Mouse (Mus musculus) layer of hippocampus, adult 8-10 months (tissue): Measurements from ENCODE around the gene Sec23ip. TPM values are rescaled to one million over a fixed set of nuclear protein-coding genes. Genes with fewer than 3 reads are reported as not detected.
"Not testable (repeated sequence)": the region's sequence is repeated elsewhere in the genome, so short reads cannot be mapped to it uniquely, and the experiment has no call there.

Experiments used
- DNase-seq, 2 experiments: peaks; one replicate each; pipeline ENCODE4 v3.0.0; 2022; ENCODE audit warnings: low spot score in 2 of 2
- total RNA-seq, 4 experiments: library from RNA; stranded (reverse); gene quantifications; 2 replicates each; pipeline ENCODE4 v1.2.4; 2022

Sec23ip gene
- 10 to 100 TPM; 44.5 to 65.8 (median 54.9) TPM for total RNA-seq

DNA sequence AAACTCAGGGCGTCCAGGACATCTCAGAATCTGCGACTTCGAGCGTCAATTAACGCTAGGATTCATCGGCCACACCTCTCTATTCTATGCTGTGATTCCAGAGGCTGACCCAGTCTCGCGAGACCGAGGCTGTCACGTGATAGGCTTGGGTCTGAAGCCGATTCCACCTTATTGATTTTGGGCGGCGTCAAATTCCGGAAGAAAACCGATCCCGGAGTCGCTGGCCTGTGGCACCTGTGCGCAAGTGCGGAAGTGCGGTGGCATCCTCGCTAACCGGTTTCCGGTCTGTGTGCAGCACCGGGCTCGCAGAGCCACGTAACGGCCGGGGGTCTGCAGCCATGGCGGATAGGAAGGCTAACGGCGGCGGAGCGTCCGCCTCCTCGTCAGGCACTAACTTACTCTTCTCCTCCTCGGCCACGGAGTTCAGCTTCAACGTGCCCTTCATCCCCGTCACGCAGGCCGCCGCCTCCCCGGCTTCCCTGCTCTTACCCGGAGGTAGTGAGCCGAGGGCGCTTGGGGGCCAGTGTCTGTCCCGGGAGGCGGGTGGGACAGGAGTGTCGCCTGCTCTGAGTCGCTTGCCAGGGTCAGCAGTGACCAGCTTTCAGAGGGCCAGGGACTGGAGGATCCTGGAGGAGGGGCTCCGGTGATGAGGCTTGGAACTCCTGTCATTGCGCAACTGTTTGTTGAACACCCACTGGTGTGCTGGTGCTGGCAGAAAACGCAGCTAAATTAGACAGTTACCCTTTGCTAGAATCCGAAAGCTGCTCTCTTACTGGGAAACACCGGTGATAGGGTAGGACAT is at the start of gene Sec23ip:
Gene Sec23ip (plus strand): TSS at position 260 of the 802 bp plus-strand sequence.
- DNase-seq, result peak; percentile 99

DNA sequence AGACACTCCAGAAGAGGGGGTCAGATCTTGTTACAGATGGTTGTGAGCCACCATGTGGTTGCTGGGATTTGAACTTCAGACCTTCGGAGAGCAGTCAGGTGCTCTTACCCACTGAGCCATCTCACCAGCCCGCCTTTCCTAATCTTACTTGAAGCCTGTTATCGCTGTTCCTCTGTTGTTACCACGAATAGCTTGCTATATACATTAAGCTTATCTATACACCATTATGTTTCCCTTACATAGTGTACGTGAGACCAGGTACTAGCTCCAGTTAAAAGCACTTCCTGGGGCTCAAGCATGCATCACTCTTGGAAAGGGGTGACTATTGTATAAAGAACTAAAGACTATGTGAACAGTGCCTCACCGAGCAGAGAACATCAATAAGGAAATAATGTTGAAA is 44.8 kb upstream of the Sec23ip start:
- not testable (repeated sequence) for DNase-seq

DNA sequence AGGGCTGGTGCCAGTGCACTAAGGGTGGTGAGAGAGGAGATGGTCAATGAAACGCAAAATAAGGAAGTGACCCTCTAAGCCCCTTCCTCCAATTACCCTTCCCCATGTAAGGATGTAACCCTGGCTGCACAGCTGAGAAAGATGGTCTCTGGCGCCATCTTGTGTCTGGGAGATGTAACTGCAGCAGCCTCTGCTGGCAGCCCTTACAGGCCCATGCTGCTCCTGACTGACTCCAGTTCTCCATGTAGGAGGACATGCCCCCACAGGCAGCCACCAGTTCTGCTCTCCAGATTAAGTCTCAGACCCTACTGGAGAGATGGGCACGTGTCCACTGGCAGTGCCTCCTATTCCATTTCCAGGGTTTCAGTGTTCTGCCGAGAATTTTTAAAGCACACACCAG is 39.0 kb upstream of the Sec23ip start:
- DNase-seq, result peak; percentile 59 to 68

DNA sequence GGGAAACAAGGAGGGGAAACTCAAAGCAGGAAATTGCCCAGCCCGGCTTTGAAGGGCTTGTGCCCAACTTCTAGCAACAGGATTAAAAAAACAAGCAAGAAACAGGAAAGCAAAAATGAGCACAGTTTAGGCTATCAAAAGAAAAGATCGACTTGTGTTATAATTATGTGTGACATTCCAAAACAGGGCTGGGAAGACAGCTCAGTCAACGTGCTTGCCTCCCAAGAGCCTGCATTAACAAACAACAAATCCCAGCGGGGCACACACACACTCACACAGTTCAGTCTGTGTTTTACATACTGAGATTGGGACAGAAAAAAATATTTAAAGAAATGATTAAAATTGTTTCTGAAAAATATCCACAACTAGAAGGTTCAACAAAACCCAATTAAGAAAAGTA is 26.8 kb upstream of the Sec23ip start:
- DNase-seq, result no peak

DNA sequence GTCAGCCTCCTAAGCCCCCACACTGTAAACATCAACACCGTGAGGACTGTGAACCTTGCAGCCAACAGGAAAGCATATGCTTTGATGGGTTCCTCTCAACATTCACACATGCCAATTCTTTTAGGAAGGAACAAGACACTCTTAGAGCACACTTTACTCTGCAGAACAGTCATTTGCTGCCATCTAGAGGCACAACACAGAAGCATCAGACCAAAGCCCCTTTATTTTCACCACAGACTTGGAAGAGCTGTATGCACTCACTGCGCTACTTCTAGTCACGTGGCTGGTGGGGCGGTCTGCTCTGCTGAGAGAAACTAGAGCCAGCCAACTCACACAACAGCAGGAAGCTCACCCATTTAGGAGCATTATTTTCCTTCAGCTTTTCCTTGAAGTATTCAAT is 20.0 kb upstream of the Sec23ip start:
- peak; percentile 78 to 79 for DNase-seq

DNA sequence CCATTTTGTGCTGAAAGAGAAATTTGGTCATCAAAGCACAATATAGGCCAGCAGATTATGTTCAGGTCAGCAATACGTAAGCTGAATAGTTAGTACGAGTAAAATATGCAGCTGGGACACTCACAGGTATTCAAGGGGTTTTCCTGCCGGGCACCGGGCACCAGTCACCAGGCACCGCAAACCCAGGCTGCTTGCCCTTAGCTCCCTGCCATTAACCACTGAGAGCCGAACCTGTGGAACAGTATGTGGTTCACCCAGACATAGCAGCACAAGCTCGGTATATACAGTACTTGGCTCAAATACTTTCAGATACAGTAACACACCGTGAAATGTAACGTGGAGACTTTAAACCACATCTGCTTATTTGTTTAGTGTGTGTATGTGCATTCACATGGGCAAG is 19.6 kb upstream of the Sec23ip start:
- no peak for DNase-seq

DNA sequence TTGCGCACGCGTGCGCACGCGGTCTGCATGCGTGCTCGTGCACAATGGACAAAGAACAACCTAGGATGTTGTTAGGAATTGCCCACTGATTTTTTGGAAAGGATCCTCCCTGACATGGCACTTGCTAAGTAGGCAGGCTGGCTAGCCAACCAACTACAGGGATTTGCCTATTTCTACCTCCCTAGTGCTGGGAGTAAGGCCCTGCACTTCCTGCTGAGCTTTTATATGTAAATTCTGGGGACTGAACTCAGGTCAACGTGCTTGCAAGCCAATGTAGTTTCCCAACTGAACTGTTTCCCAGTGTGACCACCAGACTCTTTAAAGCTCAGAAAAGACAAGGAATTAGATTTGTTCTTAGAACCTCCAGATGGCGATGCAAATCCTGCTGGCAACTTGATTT is 17.7 kb upstream of the Sec23ip start:
- DNase-seq, result no peak

DNA sequence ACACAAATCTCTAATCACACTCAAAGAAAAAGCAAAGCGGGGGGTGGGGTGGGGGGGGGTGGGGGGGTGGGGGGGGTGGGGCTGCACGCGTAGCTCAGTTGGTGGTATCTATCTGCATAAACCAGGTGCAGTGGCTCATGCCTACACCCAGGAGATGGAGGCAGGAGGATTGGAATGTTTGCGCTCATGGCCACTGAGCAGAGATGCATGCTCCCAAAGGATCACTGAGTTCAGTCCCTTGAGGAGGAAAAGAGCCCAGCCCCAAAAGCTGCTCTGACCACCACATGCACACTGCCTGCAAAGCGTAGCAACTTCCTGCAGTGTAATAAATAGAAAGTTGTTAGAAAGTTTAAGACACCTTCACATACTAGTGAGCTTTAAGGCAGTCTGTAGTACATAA is 17.0 kb upstream of the Sec23ip start:
- DNase-seq, result no peak

DNA sequence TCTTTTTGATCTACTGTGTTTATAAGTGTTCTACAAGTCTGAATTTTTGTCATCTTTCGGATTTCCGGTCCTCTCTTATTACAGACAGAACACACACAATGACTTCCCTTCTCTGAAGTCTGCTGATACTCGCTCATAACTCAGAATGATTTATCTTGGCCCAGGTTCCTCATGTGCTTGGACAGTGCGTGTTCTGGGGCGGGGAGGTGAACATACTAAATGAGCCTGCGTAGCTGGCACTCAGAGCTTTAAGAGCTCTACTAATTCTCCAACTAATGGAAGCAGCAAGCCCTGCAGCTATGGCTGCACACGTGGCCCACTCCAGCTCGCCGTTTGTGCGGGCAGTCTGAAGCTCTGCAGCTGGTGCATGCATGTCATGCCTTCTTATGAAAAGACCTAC is 16.0 kb upstream of the Sec23ip start:
- DNase-seq, result no peak

DNA sequence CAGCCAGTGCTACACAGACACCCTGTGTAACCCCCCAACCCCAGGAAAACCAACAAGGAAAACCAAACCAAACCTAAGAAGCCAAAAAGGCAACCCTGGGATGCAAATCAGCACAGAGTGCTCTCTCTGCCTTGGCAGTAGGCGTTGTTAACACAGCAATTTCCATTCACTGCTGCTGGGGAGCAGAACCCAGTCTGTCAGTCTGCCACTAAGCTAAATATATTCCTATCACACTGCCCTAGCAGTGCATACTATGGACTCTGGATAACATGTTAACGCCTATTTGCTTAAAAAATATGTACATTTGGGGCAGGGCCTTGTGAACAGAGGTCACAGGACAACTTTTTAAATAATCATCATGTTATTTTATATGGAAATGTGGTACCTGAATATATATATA is 13.2 kb upstream of the Sec23ip start:
- DNase-seq, result no peak

DNA sequence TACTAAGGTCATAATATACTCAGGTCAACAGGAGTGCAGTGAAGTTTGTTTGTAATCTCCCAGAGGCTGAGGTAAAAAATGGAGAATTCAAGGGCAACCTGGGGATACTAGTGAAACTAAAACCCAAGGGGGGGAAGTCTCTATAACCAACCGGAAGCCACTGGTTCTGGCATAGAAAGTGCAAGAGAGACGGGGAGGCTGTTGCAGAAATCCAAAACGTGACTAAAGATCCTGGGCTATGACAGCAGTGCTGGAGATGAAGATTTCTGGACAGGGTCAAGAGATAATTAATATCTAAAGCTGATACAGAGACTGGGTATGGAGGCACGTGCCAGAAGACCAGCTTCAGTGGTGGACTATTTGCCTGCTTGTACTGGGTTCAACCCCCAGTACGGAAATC is 6.7 kb upstream of the Sec23ip start:
- no peak for DNase-seq

DNA sequence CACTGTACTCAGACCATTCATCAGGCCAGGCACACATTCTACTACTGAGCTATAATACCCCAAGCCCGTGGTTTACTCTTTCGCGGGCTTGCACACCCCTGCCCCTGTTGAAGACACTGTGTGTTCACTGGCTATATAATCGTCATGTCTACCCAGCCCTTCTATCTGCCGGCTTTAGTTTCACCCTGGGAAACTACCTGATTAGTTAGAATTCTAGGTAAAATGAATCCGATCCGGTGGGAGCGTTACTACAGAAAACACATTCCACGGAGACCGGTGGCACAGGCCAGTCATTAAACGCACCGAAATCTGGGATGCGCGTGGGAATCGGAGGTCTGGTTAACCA is 5.7 kb upstream of the Sec23ip start:
- no peak for DNase-seq

DNA sequence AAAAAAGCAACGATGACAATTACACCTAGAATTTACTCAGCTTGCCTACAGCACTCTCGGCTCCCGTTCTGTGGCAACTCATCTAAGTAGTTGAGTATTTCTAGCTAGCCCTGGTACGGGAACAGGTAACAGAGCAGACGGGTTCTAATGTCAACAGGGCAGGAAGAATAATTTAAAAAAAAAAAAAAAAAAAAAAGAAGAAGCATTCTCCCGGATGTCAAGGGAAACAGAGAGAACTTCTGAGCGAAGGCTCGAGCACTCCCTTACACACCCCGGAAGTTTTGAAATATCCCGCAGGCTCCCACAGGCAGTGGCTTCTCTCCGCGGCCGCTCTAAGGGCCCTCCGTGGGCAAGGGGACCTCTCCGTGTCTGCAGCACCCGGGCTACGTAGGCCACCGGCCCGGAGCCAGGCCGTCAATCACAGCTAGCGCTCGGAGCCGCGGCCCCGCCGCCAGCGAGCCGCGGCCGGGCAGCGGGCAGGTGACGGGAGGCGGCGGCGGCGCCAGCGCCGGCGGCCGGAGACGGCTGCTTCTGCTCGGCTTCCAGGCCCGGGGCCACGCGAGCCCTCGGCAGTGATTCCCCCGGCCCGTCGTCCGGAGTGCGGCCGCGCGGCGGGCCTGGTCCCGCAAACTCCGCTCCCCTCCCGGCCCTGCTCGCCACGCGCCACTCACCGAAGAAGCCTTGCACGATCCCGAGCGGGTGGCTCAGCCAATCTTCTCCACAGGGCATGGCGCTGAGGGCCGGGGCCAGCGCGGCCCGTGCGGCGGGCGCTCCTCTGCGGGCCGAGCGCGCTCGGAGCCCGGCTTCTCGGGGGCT is 5.1 kb upstream of the Sec23ip start:
- DNase-seq, result no peak

DNA sequence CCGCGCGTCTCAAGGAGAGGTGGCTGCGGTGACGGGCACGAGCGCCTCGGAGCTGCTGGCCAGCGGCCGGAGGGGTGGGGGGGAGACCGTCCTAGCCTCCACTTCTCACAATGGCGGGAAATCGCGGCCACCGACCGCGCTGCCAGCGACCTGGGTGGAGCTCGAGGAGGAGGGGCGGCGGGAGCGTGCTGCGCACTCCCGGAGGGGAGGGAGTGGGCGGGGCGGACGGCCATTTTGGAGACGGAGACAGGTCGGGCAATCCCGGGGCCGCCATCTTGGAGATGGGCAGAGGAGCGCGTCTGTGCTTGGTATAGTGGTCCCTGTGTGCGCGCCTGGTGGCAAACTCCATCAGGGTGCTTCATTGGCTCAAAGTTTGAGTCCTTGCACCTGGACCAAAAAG is 4.4 kb upstream of the Sec23ip start, which contains the start of gene Mcmbp:
Gene Mcmbp (minus strand): TSS at position 162 of the 400 bp plus-strand sequence.
- DNase-seq, result peak; percentile 93 to 95

DNA sequence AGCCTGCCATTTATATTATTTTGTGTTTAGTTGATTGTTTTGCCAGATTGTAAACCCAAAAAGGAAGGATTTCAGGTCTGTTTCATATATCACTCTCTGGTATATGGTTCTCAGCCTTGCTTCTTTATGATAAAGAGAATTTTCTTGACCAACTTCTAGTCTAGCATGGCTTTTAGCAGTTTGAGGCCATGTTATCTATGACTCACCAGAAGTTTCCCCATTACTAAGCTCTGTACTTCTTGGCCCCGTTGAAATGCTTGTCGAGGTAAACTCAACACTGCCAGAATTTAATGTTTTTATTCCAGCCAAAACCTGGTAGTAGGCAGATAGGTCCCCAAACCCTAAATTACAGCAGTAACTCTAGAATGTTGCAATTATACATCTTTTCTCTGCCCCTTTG is 845 bp upstream of the Sec23ip start:
- no peak for DNase-seq

DNA sequence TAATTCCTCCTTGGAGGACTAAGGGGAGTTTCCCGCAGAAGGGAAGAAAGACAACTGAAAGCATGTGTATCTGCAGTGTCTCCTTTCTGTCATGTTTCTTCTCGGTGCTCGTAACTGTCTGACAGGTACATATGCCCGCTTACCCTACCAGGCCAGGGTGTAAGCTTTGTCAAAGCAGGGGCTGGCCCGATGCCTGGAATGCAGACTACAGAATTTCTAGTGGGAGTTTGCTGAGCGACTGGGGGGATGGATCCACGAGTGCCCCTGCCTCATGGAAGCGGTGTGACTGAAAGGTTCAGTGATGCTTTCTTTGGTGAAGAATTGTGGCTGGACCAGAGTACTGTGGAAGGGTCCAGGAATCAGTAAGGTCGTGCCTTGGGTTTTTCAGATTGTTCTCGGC is 1.4 kb downstream of the Sec23ip start:
- no peak for DNase-seq

DNA sequence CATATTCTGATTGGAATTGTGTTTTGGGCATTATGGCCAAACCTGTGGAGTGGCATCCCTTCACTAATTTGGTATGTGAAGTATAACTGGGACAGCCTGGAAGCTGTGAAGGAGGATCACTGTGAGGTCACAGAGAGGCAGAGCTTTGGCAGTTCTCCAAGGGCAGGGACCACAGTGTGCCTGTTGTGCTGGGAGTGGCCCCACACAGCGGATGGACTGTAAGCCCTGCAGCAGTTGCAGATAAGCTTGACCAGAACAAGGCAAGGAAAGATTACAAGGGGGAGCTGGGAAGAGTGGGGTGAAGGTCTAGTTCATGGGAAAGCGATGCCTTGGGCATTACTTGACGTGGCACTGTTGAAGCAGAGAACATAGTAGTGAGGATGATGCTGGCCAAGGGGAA is 4.0 kb downstream of the Sec23ip start:
- peak in 1 of 2 experiments; percentile 37 for DNase-seq

DNA sequence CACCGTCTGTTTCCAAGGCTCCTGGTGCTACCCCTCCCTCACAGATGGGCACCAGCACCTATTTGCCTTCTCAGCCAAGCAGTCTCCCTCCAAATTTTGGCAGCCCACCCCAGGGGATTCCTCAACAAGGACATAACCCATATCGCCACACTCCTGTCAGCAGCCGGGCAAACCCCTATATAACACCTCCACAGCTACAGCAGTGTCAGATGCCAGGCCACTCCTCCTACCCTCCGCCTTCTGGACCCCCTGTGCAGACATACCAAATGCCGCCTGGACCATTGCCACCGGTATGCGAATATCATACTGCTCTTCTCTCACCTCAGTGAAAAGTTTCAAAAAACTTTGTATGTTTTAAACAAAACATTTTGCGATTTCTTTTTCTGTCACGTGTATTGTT is 5.6 kb downstream of the Sec23ip start:
- DNase-seq, result no peak

DNA sequence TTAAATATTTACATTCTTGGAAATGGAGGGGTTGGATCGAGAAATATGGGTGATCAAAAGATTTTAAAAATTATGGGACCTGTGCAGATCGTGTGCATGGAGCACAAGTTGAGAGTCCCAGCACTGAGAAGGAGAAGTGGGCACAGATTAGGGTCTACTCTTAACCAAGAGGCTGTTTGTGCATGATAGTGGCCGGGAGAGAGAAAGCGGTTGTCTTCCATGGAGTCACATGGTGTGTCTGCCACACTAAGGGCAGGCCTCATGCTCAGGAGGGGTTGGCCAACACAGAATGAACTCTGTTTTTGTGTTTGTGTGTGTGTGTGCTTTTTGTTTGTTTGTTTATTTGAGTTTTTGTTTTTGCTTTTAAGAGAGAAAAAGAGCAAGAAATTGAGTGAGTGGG is 7.3 kb downstream of the Sec23ip start:
- DNase-seq, result no peak

DNA sequence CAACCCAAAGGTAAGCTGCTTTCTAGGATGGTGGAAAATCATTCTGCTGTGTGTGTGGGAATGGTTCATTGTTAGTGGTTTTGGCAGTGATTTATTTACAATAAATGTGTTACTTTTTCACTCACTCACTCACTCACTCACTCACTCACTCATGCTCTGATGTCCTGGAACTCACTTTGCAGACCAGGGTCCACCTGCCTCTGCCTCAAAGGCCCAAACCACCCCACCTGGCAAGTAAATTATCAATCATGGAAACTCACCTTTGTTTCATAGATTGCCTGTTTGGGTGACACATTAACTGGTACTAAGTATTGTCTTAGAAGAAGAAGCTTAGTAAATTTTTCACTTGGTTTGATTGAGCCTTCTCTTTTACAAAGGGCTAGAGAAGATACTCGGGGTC is 10.7 kb downstream of the Sec23ip start:
- no peak for DNase-seq

DNA sequence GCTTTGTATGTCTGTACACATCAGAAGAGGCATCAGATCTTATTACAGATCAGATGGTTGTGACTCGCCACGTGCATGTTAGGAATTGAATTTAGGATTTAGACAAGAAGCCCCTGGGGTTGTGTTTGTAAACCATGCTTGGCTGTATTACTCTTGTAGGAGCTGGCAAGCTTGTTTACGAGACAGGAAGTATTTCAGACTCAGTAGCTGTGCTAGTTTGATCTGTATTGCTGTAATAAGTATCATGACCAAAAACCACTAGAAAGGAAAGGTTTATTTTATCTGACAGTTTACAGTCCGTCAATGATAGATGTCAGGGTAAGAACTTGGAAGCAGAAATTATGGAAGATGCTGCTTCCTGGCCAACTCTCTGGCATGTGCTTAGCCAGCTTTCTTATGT is 14.2 kb downstream of the Sec23ip start:
- no peak for DNase-seq

DNA sequence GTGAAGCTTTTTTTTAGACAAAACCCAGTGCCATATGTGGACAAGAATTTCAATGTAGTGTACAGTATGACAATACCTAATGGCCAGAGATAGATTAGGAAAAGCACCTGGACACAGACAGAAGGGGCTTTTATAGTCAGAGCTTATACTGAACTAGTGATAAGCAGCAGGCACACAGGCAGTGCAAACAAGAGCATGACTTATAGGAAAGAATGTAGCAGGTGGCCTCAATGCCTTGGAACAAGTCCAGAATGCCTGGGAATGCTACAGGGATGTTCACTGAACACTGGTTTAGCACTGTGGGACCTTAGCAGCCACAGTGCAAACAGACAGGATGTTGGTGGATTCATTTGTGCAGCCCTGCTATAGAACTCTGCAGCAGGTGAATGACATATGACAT is 22.0 kb downstream of the Sec23ip start:
- DNase-seq, result no peak

DNA sequence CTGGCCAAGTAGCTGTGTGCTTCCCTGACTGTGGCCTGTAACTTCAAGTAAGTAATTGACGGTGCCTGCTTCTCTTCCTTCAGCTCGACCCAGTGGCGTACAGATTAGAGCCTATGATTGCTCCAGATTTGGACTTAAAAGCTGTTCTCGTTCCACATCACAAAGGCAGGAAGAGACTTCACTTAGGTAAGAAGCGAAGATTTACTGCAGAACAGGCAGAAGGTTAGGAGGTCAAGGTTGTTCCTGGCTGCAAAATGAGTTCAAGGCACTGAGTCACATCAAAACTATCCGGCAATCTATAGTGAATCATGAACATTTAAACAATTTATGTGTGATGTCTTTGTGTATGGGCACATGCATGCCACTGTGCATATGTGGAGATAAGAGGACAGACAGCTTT is 32.5 kb downstream of the Sec23ip start:
- no peak for DNase-seq
